Mouse (Mus musculus) limb, embryonic 15.5 days (tissue): ENCODE results near the gene Plac9a. TPM values are rescaled to one million over a fixed set of nuclear protein-coding genes. Genes with fewer than 3 reads are reported as not detected.
"Not testable (repeated sequence)": the region's sequence is repeated elsewhere in the genome, so short reads cannot be mapped to it uniquely, and the experiment has no call there.

ENCODE experiments used
- ATAC-seq: fragments of 200-750 bp; cut with Nextera tagmentation; 2 replicates; pipeline ENCODE4 v1.8.0; 2017; ENCODE audit warnings: low read depth, moderate TSS enrichment; ENCODE audit not compliant: insufficient number of reproducible peaks, low FRiP score, low TSS enrichment
- H3K27ac ChIP-seq: fragments of 300-500 bp; sonication (generic); 2 replicates; pipeline ENCODE4 v1.5.1; 2015; ENCODE audit warnings: moderate library complexity, mild to moderate bottlenecking, inconsistent platforms
- H3K27me3 ChIP-seq: fragments of 300-500 bp; sonication (generic); 2 replicates; pipeline ENCODE4 v1.6.1; 2015; ENCODE audit warnings: inconsistent platforms
- H3K36me3 ChIP-seq: fragments of 300-500 bp; sonication (generic); 2 replicates; pipeline ENCODE4 v1.6.1; 2015; ENCODE audit warnings: inconsistent platforms
- H3K4me1 ChIP-seq: fragments of 300-500 bp; sonication (generic); 2 replicates; pipeline ENCODE4 v1.6.1; 2015; ENCODE audit warnings: inconsistent platforms
- H3K4me2 ChIP-seq: fragments of 300-500 bp; sonication (generic); 2 replicates; pipeline ENCODE4 v1.6.1; 2015; ENCODE audit warnings: mild to moderate bottlenecking, inconsistent platforms
- H3K4me3 ChIP-seq: fragments of 300-500 bp; sonication (generic); 2 replicates; pipeline ENCODE4 v1.5.1; 2015; ENCODE audit warnings: mild to moderate bottlenecking, inconsistent platforms
- H3K9ac ChIP-seq: fragments of 300-500 bp; sonication (generic); 2 replicates; pipeline ENCODE4 v1.6.1; 2015; ENCODE audit warnings: inconsistent platforms
- H3K9me3 ChIP-seq: fragments of 300-500 bp; sonication (generic); 2 replicates; pipeline ENCODE4 v1.6.1; 2016; ENCODE audit warnings: inconsistent platforms
- WGBS: fragments of 180-500 bp; shearing (Covaris S2); methylation state at CpG from one replicate; pipeline ENCODE4 v1.1.7; 2015; 5-methylcytosine and 5-hydroxymethylcytosine counted together
- polyA plus RNA-seq: library from polyadenylated mRNA; unstranded; fragments of >200 nt; fragmentation: Nextera tagmentation; extraction: Ambion mirVana; gene quantifications from 2 replicates; pipeline ENCODE4 v1.2.1, GENCODE M21; 2015

Gene Plac9a
- polyA plus RNA-seq, 1 experiment from 2014 or later = not detected

DNA sequence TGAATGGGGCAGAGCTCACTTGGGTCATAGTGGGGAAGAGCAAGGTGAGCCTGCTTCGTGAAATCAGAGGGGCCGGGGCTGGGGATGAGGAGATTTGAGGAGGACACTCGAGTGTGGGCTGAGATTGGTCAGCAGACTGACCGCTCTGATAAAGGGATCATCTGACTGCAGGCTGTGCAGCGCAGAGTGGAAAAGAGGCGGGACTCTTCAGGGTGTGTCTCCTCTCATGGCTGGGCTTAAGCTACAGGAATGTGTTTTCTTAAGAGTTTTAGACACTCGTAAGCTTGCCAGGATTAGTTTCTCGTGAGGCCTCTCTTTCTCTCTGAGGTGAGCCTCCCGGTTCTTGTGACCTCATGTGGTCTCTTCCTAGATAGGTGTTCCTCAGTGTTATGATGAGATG lies 21.1 kb downstream of the Plac9a start:
- not testable (repeated sequence) for H3K9me3 ChIP-seq, H3K4me1 ChIP-seq, H3K36me3 ChIP-seq, ATAC-seq, H3K4me3 ChIP-seq, H3K4me2 ChIP-seq, H3K27me3 ChIP-seq, H3K27ac ChIP-seq, H3K9ac ChIP-seq
- no CpG with 5 or more reads among the region's 9 CpGs for WGBS

DNA sequence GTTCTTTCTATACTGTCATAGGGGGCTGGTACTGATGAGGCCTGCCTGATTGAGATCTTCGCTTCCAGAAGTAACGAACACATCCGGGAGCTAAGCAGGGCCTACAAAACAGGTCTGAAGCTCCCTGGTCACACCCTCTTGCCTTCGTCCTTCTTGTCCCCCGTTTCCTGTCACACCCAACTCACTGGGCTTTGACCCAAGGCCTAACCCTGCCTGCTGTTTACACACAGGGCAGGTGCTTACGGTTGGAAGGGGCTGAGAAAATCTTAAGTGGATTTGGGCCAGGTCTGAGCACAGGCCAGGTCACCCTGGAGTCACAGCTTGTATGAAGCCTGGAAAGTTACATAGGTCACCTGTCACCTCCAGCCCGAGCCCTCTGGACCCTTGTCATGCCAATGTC lies 26.3 kb downstream of the Plac9a start:
- H3K9ac ChIP-seq, H3K4me2 ChIP-seq, H3K27ac ChIP-seq, ATAC-seq, H3K9me3 ChIP-seq, H3K36me3 ChIP-seq, H3K4me3 ChIP-seq, H3K27me3 ChIP-seq: not testable (repeated sequence)
- no CpG with 5 or more reads among the region's 7 CpGs for WGBS
- peaks cover 17% of the 10 kb centered on the region for H3K4me1 ChIP-seq

DNA sequence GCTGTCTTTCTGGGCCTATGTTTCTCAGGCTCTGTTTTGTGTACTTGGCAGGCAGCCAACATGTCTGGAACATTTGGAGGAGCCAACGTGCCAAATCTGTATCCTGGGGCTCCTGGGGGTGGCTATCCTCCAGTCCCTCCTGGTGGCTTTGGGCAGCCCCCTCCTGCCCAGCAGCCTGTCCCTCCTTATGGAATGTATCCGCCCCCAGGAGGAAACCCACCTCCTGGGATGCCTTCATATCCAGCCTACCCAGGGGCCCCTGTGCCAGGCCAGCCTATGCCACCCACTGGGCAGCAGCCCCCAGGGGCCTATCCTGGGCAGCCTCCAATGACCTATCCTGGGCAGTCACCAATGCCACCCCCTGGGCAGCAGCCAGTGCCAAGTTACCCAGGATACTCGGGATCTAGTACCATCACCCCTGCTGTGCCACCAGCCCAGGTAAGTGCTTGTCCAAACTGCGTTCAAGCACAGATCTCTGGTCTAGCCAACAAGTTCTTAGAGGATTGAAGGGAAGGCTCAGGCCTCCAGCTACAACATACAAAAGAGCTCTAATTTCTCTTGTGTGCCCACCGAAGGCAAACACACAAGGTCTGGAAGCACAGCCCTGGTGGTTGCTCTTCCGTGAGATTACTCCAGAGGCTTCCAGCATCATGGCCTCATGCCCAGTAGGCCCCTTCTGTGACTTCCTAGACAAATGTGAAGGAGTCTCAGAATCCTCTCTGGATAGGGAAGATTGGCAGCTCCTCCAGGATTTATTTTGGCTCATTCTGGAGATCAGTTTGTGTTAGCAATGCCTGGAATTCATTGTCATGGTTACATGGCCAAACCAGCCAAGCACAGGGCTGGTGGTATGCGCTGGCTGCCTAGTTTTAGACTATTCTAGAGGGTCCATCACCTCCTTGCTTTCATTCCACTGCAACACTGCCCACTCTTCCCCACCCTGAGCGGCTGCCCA lies 30.2 kb downstream of the Plac9a start:
- ATAC-seq = peak; percentile 70; the same call in 1 of the 2 replicates
- Histone ChIP-seq H3K27ac (peak overlapping the region; percentile 66; the same call in 1 of the 2 replicates), H3K4me2 (no peak overlapping the region), H3K36me3 (no peaks in the 10 kb centered on the region), H3K9ac (no peak overlapping the region), H3K9me3 (no peaks in the 10 kb centered on the region), H3K4me1 (peaks cover 41% of the 10 kb centered on the region), H3K4me3 (no peak overlapping the region), H3K27me3 (no peaks in the 10 kb centered on the region)
- WGBS = 63% methylated on average over 8 of the region's 8 CpGs

- H3K9ac ChIP-seq = no peak overlapping the region
- H3K27ac ChIP-seq = no peak overlapping the region
- no peaks in the 10 kb centered on the region for H3K36me3 ChIP-seq
- no peaks in the 10 kb centered on the region for H3K27me3 ChIP-seq
- no peak for ATAC-seq
- H3K4me3 ChIP-seq = no peak overlapping the region
- WGBS = 72% methylated on average over 9 of the region's 9 CpGs
- H3K9me3 ChIP-seq = no peaks in the 10 kb centered on the region
- H3K4me1 ChIP-seq = peaks cover 48% of the 10 kb centered on the region
- no peak overlapping the region for H3K4me2 ChIP-seq
Measured at GRCm38 (mm10) chr14:25869135-25869878, 33.6 kb downstream of the Plac9a start.

GRCm38 (mm10) chr14:25868706-25869105 lies 34.2 kb downstream of the Plac9a start:
- peaks cover 48% of the 10 kb centered on the region for H3K4me1 ChIP-seq

GRCm38 (mm10) chr14:25867834-25868233 lies 35.1 kb downstream of the Plac9a start:
- Histone ChIP-seq H3K27ac (no peak overlapping the region), H3K4me1 (peaks cover 40% of the 10 kb centered on the region), H3K9ac (no peak overlapping the region), H3K9me3 (no peaks in the 10 kb centered on the region), H3K4me2 (no peak overlapping the region), H3K36me3 (no peaks in the 10 kb centered on the region), H3K27me3 (no peaks in the 10 kb centered on the region), H3K4me3 (no peak overlapping the region)
- ATAC-seq = no peak
- WGBS = 51% methylated on average over 6 of the region's 6 CpGs

More at GRCm38 (mm10) chr14:25868706-25869105, 34.2 kb downstream of the Plac9a start:
- Histone ChIP-seq H3K27me3 (no peaks in the 10 kb centered on the region), H3K27ac (no peak overlapping the region), H3K4me3 (no peak overlapping the region), H3K9me3 (no peaks in the 10 kb centered on the region), H3K36me3 (no peaks in the 10 kb centered on the region), H3K9ac (no peak overlapping the region), H3K4me2 (no peak overlapping the region)
- WGBS = 65% methylated on average over 4 of the region's 4 CpGs
- no peak for ATAC-seq

- no peak overlapping the region for H3K4me3 ChIP-seq
Measured at GRCm38 (mm10) chr14:25866832-25867231, 36.1 kb downstream of the Plac9a start.

GRCm38 (mm10) chr14:25866384-25866783 lies 36.5 kb downstream of the Plac9a start:
- Histone ChIP-seq H3K4me1 (peaks cover 32% of the 10 kb centered on the region), H3K4me3 (no peak overlapping the region), H3K27me3 (no peaks in the 10 kb centered on the region), H3K36me3 (no peaks in the 10 kb centered on the region), H3K9me3 (no peaks in the 10 kb centered on the region), H3K9ac (no peak overlapping the region), H3K4me2 (no peak overlapping the region), H3K27ac (peak overlapping the region; percentile 27; the same call in 1 of the 2 replicates)
- WGBS = 77% methylated on average over 6 of the region's 6 CpGs
- ATAC-seq = no peak

More at GRCm38 (mm10) chr14:25866832-25867231, 36.1 kb downstream of the Plac9a start:
- WGBS = 59% methylated on average over 11 of the region's 11 CpGs
- Histone ChIP-seq H3K27me3 (no peaks in the 10 kb centered on the region), H3K27ac (peak overlapping the region; percentile 27), H3K9me3 (no peaks in the 10 kb centered on the region), H3K9ac (no peak overlapping the region), H3K36me3 (no peaks in the 10 kb centered on the region), H3K4me2 (no peak overlapping the region), H3K4me1 (peaks cover 32% of the 10 kb centered on the region)
- ATAC-seq = no peak

DNA sequence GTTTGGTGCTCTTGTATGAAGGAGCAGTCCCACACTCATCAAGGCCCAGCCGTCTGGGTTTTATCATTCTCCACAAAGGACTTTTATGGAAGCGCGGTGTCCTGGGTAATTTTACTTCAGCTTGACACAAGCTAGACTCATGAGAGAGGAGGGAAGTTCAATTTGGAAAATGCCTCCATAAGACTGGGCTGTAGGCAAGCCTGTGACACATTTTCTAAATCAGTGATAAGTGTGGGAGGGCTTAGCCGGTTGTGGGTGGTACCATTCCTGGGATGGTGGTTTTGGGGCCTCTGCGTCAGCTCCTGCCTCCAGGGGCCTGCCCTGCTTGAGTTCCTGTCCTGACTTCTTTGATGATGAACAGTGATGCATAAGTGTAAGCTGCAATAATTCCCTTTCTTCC lies 37.6 kb downstream of the Plac9a start:
- H3K36me3 ChIP-seq = no peaks in the 10 kb centered on the region
- peaks cover 31% of the 10 kb centered on the region for H3K4me1 ChIP-seq
- no peak overlapping the region for H3K9ac ChIP-seq
- WGBS = 56% methylated on average over 5 of the region's 5 CpGs
- H3K4me3 ChIP-seq = no peak overlapping the region
- H3K9me3 ChIP-seq = no peaks in the 10 kb centered on the region
- H3K27me3 ChIP-seq = no peaks in the 10 kb centered on the region
- H3K4me2 ChIP-seq = no peak overlapping the region
- H3K27ac ChIP-seq = no peak overlapping the region
- no peak for ATAC-seq

GRCm38 (mm10) chr14:25863721-25864120 lies 39.2 kb downstream of the Plac9a start:
- H3K36me3 ChIP-seq = no peaks in the 10 kb centered on the region
- H3K9me3 ChIP-seq = no peaks in the 10 kb centered on the region
- H3K4me1 ChIP-seq = peaks cover 21% of the 10 kb centered on the region; the same call in 1 of the 2 replicates
- no peak overlapping the region for H3K9ac ChIP-seq
- H3K4me2 ChIP-seq = no peak overlapping the region
- ATAC-seq = no peak
- 52% methylated on average over 2 of the region's 2 CpGs for WGBS
- H3K27me3 ChIP-seq = no peaks in the 10 kb centered on the region
- no peak overlapping the region for H3K27ac ChIP-seq
- no peak overlapping the region for H3K4me3 ChIP-seq

DNA sequence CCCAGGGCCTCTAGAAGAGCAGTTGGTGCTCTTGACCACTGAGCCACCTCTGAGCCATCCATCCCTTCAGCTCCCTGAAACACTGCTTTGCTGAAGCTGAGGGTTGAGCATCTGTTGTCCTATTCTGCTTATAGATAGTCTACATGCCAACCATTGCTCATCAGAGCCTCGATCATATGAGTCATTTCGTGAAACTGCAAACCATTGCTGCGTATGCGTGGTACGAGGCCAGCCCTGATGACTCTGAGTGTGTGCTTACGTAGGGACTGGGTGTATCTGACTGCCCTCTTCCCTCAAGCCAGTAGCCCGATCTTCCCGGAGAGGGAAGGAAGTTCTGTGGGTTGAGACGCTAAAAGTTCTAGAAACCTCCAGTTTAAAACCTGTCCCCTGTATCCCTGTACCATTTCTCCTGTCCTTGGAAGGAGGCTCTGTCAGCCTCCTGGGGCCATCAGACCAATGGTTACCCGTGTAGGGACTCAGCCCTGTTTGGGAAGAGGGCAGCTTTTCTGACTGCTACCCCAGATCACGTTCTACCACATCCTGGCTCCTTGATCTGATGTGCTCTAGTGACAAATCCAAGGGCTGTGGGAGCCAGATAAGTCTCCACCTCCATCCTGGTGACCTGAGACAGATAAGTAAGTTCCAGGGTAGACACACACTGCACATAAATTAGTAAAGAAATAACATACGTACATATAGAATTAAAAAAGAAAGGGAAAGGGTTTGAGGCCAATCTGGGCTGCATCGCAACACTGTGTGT lies 40.9 kb downstream of the Plac9a start:
- no peaks in the 10 kb centered on the region for H3K36me3 ChIP-seq
- WGBS = 90% methylated on average over 13 of the region's 13 CpGs

More for the DNA sequence above, 40.9 kb downstream of the Plac9a start:
- Histone ChIP-seq H3K4me3 (no peak overlapping the region), H3K9ac (no peak overlapping the region), H3K27ac (no peak overlapping the region), H3K9me3 (no peaks in the 10 kb centered on the region), H3K4me1 (peaks cover 12% of the 10 kb centered on the region; the same call in 1 of the 2 replicates), H3K27me3 (no peaks in the 10 kb centered on the region), H3K4me2 (no peak overlapping the region)
- ATAC-seq = no peak
